8 mouse cellular contexts compared by ENCODE assay signal in the genomic region with DNA sequence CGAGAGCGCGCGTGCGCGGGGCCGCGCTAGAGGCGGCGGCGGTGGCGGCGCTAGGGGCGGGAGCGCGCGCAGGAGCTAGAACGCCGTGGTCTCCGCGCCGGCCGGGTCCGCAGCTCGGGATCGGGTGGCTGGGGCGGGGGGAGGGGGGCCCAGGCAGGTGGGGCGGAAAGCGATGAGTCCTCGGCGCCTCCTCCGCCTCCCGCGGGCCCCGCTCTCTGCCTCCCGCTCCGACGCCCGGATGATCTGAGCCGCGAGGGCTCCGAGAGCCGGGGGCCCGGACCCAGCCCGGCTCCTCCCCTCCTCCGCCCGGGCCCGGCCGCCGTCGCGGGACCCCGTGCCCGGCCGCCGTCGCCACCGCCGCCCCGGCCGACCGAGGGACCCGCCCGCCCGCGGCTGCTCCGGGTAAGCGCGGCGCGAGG. TPM values are rescaled to one million over a fixed set of nuclear protein-coding genes. Genes with fewer than 3 reads are reported as not detected.
DNase-seq lines count a peak whose midpoint lies in the region; ATAC-seq and TF ChIP-seq lines count a peak whose summit lies in the region.

No protein-coding gene starts in this region.

- H3K9ac ChIP-seq in liver, adult 2 months (ENCODE audit: low read depth, low read length): peak overlapping the region; percentile 98
- peak overlapping the region; percentile 99 for H3K9ac ChIP-seq in embryonic facial prominence, embryonic 12.5 days

- peak overlapping the region; percentile 58 for H3K4me2 ChIP-seq in embryonic facial prominence, embryonic 12.5 days (replicated peaks)

- H3K9me3 ChIP-seq in embryonic facial prominence, embryonic 12.5 days: no peaks in the 10 kb centered on the region

- peak overlapping the region; percentile 72 for H3K4me3 ChIP-seq in liver, adult 2 months (ENCODE audit: insufficient read depth, low read depth, low read length)
- peak overlapping the region; percentile 88 for H3K4me3 ChIP-seq in embryonic facial prominence, embryonic 12.5 days

- peaks cover 5% of the 10 kb centered on the region for H3K4me1 ChIP-seq in liver, adult 2 months (ENCODE audit: control insufficient read depth, insufficient read depth, low read length)
- H3K4me1 ChIP-seq in embryonic facial prominence, embryonic 12.5 days: peaks cover 31% of the 10 kb centered on the region

- H3K27ac ChIP-seq in liver, adult 2 months (replicated peaks; ENCODE audit: insufficient read depth, low read depth, low read length): peak overlapping the region; percentile 76
- peak overlapping the region; percentile 99 for H3K27ac ChIP-seq in embryonic facial prominence, embryonic 12.5 days

- TF ChIP-seq POLR2A in liver, adult 2 months (IDR thresholded peaks at IDR 0.05; ENCODE audit: extremely low read depth, insufficient read depth, low read length): 0 out of 2 replicates have a peak, but pooled peaks have one; percentile 23

- WGBS in liver, adult 2 months: 0% methylated on average over 38 of the region's 71 CpGs
- WGBS in embryonic facial prominence, embryonic 12.5 days: 1% methylated on average over 16 of the region's 71 CpGs

- no peak for DNase-seq in liver, adult 2 months (ENCODE audit: extremely low read depth, low read depth, low spot score)
- no peak for DNase-seq in liver
- no peak for DNase-seq in gastrocnemius, postnatal 36 days
- no peak for DNase-seq in layer of hippocampus, adult 11-12 months (ENCODE audit: low spot score)
- no peak for DNase-seq in ovary, postnatal 36 days (ENCODE audit: low spot score)

- TF ChIP-seq CTCF in liver, adult 2 months (IDR thresholded peaks at IDR 0.05; ENCODE audit: low read depth, low read length): no peak

- intact Hi-C loops in gastrocnemius, postnatal 36 days (cut with DNase I): loop anchor here (5.0 to 10.0 kb wide), 2 partner anchors 94 to 1204 kb away; a partner anchor contains a TSS

- H3K79me2 ChIP-seq in liver, adult 2 months (ENCODE audit: control insufficient read depth, insufficient read depth, low read length): peaks cover 9% of the 10 kb centered on the region; the same call in 1 of the 2 replicates

- no peaks in the 10 kb centered on the region; the same call in 1 of the 2 replicates for H3K36me3 ChIP-seq in liver, adult 2 months (ENCODE audit: control insufficient read depth, insufficient read depth, low read length)
- H3K36me3 ChIP-seq in embryonic facial prominence, embryonic 12.5 days: no peaks in the 10 kb centered on the region

- ATAC-seq in embryonic facial prominence, embryonic 12.5 days (ENCODE audit: insufficient number of reproducible peaks, insufficient read depth, low FRiP score, low TSS enrichment): peak; percentile 69
- ATAC-seq in inflammation-experienced regulatory T-cells, adult 6 months: peak; percentile 27
- ATAC-seq in monocyte, adult 5-6 weeks (replicated peaks; ENCODE audit: insufficient number of reproducible peaks, low FRiP score, low TSS enrichment, poor library complexity, severe bottlenecking): 0 out of 2 replicates have a peak, but pooled peaks have one; percentile 2

- H3K27me3 ChIP-seq in liver, adult 2 months (ENCODE audit: control insufficient read depth, insufficient read depth, low read length): no peaks in the 10 kb centered on the region
- no peaks in the 10 kb centered on the region for H3K27me3 ChIP-seq in embryonic facial prominence, embryonic 12.5 days

RNA-seq across cellular contexts. Expression of a gene that starts 4.0 kb away (rescaled TPM):
- 108 and 110 TPM in 2 replicates for total RNA-seq in liver, adult 2 months (2014; rRNA removed)
- polyA plus RNA-seq in liver, adult 2 months (2012; rRNA removed): 55.4 and 57.8 TPM in 2 replicates
- polyA plus RNA-seq in embryonic facial prominence, embryonic 12.5 days (2016; fragmentation: Nextera tagmentation; extraction: Ambion mirVana): 81.4 and 83.7 TPM in 2 replicates
- 10 to 100 TPM; 22.8 to 32.9 (median 30.0) TPM for polyA plus RNA-seq in inflammation-experienced regulatory T-cells, adult 6 months (2017; shearing (Covaris generic))
- 150 to 232 TPM (median 173 TPM) in 3 replicates for total RNA-seq in monocyte, adult 5-6 weeks (2017)
- total RNA-seq in gastrocnemius, postnatal 36 days (2021): 100 to 1,000 TPM; 241 to 264 TPM

Comparison
In these comparisons a context has a peak if more than half of its experiments do, and no peak if none do; other contexts are left out.
1. ATAC-seq: peak in every context shown above with its lines; median percentile 69 in embryonic facial prominence, embryonic 12.5 days; 27 in inflammation-experienced regulatory T-cells, adult 6 months; 2 in monocyte, adult 5-6 weeks.